Mouse (Mus musculus) bone marrow macrophage, adult 2 months (primary cell): ENCODE measurements around the gene Olfr576.

ENCODE experiments used
- CTCF ChIP-seq: IDR thresholded peaks from 2 replicates; pipeline ENCODE4 v1.5.1; 2012; ENCODE audit warnings: low read depth, mild to moderate bottlenecking, low read length, moderate library complexity
- POLR2A ChIP-seq: IDR thresholded peaks from 2 replicates; pipeline ENCODE4 v1.6.1; 2012; ENCODE audit warnings: mild to moderate bottlenecking, low read depth, low read length, borderline replicate concordance

DNA sequence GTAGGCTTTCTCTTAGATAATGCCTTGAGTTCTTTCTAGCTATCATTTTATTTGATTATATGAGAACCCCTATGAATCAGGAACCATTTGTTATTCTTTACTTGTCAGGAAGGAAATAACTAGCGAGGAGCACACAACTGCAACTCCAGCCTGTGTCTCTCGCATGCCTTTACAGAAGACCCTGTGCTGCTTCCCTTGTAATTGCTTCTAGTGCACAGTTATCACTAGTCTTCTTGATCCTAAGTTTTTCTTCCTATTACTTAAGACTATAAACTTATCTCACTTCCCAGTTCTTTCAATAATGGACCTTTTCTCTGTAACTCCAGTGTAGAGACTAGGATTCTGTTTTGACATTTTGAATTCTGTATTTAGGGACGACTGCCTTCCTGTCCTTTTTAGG is 4.3 kb upstream of the Olfr576 start:
- TF ChIP-seq CTCF = no peak
- no peak for TF ChIP-seq POLR2A
